Mouse (Mus musculus) neural tube, embryonic 15.5 days (tissue): Measurements from ENCODE around the gene Lima1. TPM values are rescaled to one million over a fixed set of nuclear protein-coding genes. Genes with fewer than 3 reads are reported as not detected.

Source experiments
- ATAC-seq: fragments of 200-750 bp; cut with Nextera tagmentation; 2 replicates; pipeline ENCODE4 v1.8.0; 2017; ENCODE audit warnings: mild to moderate bottlenecking, moderate TSS enrichment, moderate library complexity; ENCODE audit not compliant: low FRiP score
- H3K27ac ChIP-seq: fragments of 300-500 bp; sonication (generic); replicated peaks from 2 replicates; pipeline ENCODE4 v1.5.1; 2015; ENCODE audit warnings: mild to moderate bottlenecking, inconsistent platforms
- H3K27me3 ChIP-seq: fragments of 300-500 bp; sonication (generic); replicated peaks from 2 replicates; pipeline ENCODE4 v1.6.1; 2015; ENCODE audit warnings: inconsistent platforms
- H3K36me3 ChIP-seq: fragments of 300-500 bp; sonication (generic); 2 replicates; pipeline ENCODE4 v1.6.1; 2015; ENCODE audit warnings: inconsistent platforms
- H3K4me1 ChIP-seq: fragments of 300-500 bp; sonication (generic); 2 replicates; pipeline ENCODE4 v1.6.1; 2015; ENCODE audit warnings: inconsistent platforms
- H3K4me2 ChIP-seq: fragments of 300-500 bp; sonication (generic); 2 replicates; pipeline ENCODE4 v1.6.1; 2015; ENCODE audit warnings: inconsistent platforms, mild to moderate bottlenecking, moderate library complexity
- H3K4me3 ChIP-seq: fragments of 300-500 bp; sonication (generic); replicated peaks from 2 replicates; pipeline ENCODE4 v1.5.1; 2015; ENCODE audit warnings: mild to moderate bottlenecking, inconsistent platforms
- H3K9ac ChIP-seq: fragments of 300-500 bp; sonication (generic); replicated peaks from 2 replicates; pipeline ENCODE4 v1.6.1; 2015; ENCODE audit warnings: mild to moderate bottlenecking, inconsistent platforms
- H3K9me3 ChIP-seq: fragments of 300-500 bp; sonication (generic); replicated peaks from 2 replicates; pipeline ENCODE4 v1.6.1; 2016; ENCODE audit warnings: inconsistent platforms
- WGBS: fragments of 180-500 bp; shearing (Covaris S2); methylation state at CpG from one replicate; pipeline ENCODE4 v1.1.7; 2015; ENCODE audit warnings: mixed read lengths; 5-methylcytosine and 5-hydroxymethylcytosine counted together
- polyA plus RNA-seq: library from polyadenylated mRNA; unstranded; fragments of >200 nt; fragmentation: Nextera tagmentation; extraction: Ambion mirVana; gene quantifications from 2 replicates; pipeline ENCODE4 v1.2.1, GENCODE M21; 2015

The Lima1 gene
- polyA plus RNA-seq, 1 experiment from 2014 or later: 15.6 TPM

- Histone ChIP-seq H3K4me2 (no peak overlapping the region), H3K4me1 (peaks cover 8% of the 10 kb centered on the region; the same call in 1 of the 2 replicates), H3K4me3 (no peak overlapping the region), H3K27me3 (no peaks in the 10 kb centered on the region), H3K9ac (no peak overlapping the region), H3K36me3 (no peaks in the 10 kb centered on the region), H3K27ac (no peak overlapping the region), H3K9me3 (no peaks in the 10 kb centered on the region)
- WGBS: 52% methylated on average over 5 of the region's 5 CpGs
- no peak for ATAC-seq
Measured at GRCm38 (mm10) chr15:99865942-99866341, 9.3 kb downstream of the Lima1 start.

GRCm38 (mm10) chr15:99865494-99865941 lies 9.7 kb downstream of the Lima1 start:
- H3K4me3 ChIP-seq: no peak overlapping the region
- H3K4me2 ChIP-seq: no peak overlapping the region
- no peak overlapping the region for H3K9ac ChIP-seq
- no peaks in the 10 kb centered on the region for H3K36me3 ChIP-seq
- no peaks in the 10 kb centered on the region for H3K27me3 ChIP-seq
- WGBS: 90% methylated on average over 20 of the region's 20 CpGs
- ATAC-seq: no peak
- H3K27ac ChIP-seq: no peak overlapping the region
- no peaks in the 10 kb centered on the region for H3K9me3 ChIP-seq
- H3K4me1 ChIP-seq: peaks cover 9% of the 10 kb centered on the region; the same call in 1 of the 2 replicates

GRCm38 (mm10) chr15:99865046-99865445 lies 10.2 kb downstream of the Lima1 start:
- 82% methylated on average over 7 of the region's 7 CpGs for WGBS
- Histone ChIP-seq H3K4me3 (no peak overlapping the region), H3K4me2 (no peak overlapping the region), H3K4me1 (peaks cover 13% of the 10 kb centered on the region), H3K27ac (no peak overlapping the region), H3K36me3 (no peaks in the 10 kb centered on the region), H3K27me3 (no peaks in the 10 kb centered on the region), H3K9ac (no peak overlapping the region), H3K9me3 (no peaks in the 10 kb centered on the region)
- no peak for ATAC-seq

- peaks cover 18% of the 10 kb centered on the region for H3K4me1 ChIP-seq
- WGBS: 94% methylated on average over 8 of the region's 8 CpGs
Measured at GRCm38 (mm10) chr15:99863786-99864185, 11.5 kb downstream of the Lima1 start.

GRCm38 (mm10) chr15:99863358-99863757 lies 11.9 kb downstream of the Lima1 start:
- H3K27me3 ChIP-seq: no peaks in the 10 kb centered on the region
- no peak for ATAC-seq
- no peaks in the 10 kb centered on the region for H3K36me3 ChIP-seq
- H3K4me2 ChIP-seq: no peak overlapping the region
- H3K9ac ChIP-seq: no peak overlapping the region
- H3K27ac ChIP-seq: no peak overlapping the region
- 98% methylated on average over 6 of the region's 6 CpGs for WGBS
- H3K9me3 ChIP-seq: no peaks in the 10 kb centered on the region
- H3K4me1 ChIP-seq: peaks cover 18% of the 10 kb centered on the region
- H3K4me3 ChIP-seq: no peak overlapping the region

More at GRCm38 (mm10) chr15:99863786-99864185, 11.5 kb downstream of the Lima1 start:
- H3K9ac ChIP-seq: no peak overlapping the region
- H3K4me3 ChIP-seq: no peak overlapping the region
- H3K9me3 ChIP-seq: no peaks in the 10 kb centered on the region
- H3K27me3 ChIP-seq: no peaks in the 10 kb centered on the region
- no peak overlapping the region for H3K27ac ChIP-seq
- no peak overlapping the region for H3K4me2 ChIP-seq
- no peaks in the 10 kb centered on the region for H3K36me3 ChIP-seq
- ATAC-seq: no peak

GRCm38 (mm10) chr15:99862473-99862872 lies 12.8 kb downstream of the Lima1 start:
- H3K27ac ChIP-seq: no peak overlapping the region
- H3K27me3 ChIP-seq: no peaks in the 10 kb centered on the region
- H3K9ac ChIP-seq: no peak overlapping the region
- 36% methylated on average over 11 of the region's 11 CpGs for WGBS
- peaks cover 18% of the 10 kb centered on the region for H3K4me1 ChIP-seq
- no peak overlapping the region for H3K4me3 ChIP-seq
- H3K4me2 ChIP-seq: no peak overlapping the region
- H3K36me3 ChIP-seq: no peaks in the 10 kb centered on the region
- no peaks in the 10 kb centered on the region for H3K9me3 ChIP-seq
- ATAC-seq: no peak

GRCm38 (mm10) chr15:99861955-99862354 lies 13.3 kb downstream of the Lima1 start:
- no peak overlapping the region for H3K4me3 ChIP-seq
- H3K4me1 ChIP-seq: peaks cover 18% of the 10 kb centered on the region
- no peaks in the 10 kb centered on the region for H3K27me3 ChIP-seq
- no peak overlapping the region for H3K9ac ChIP-seq
- H3K27ac ChIP-seq: 0 out of 2 replicates have a peak overlapping the region, but pooled peaks have one; percentile 18
- H3K36me3 ChIP-seq: no peaks in the 10 kb centered on the region
- WGBS: 41% methylated on average over 11 of the region's 11 CpGs
- no peaks in the 10 kb centered on the region for H3K9me3 ChIP-seq
- ATAC-seq: no peak
- H3K4me2 ChIP-seq: no peak overlapping the region

GRCm38 (mm10) chr15:99861536-99861935 lies 13.7 kb downstream of the Lima1 start:
- no peak overlapping the region for H3K4me3 ChIP-seq
- no peaks in the 10 kb centered on the region for H3K36me3 ChIP-seq
- H3K27me3 ChIP-seq: no peaks in the 10 kb centered on the region
- no peak overlapping the region for H3K4me2 ChIP-seq
- peaks cover 18% of the 10 kb centered on the region for H3K4me1 ChIP-seq
- no peak overlapping the region for H3K9ac ChIP-seq
- 0 out of 2 replicates have a peak overlapping the region, but pooled peaks have one; percentile 18 for H3K27ac ChIP-seq
- no peaks in the 10 kb centered on the region for H3K9me3 ChIP-seq
- 80% methylated on average over 6 of the region's 6 CpGs for WGBS
- no peak for ATAC-seq

GRCm38 (mm10) chr15:99859644-99860392 lies 15.4 kb downstream of the Lima1 start:
- no peaks in the 10 kb centered on the region for H3K36me3 ChIP-seq
- no peak overlapping the region for H3K4me2 ChIP-seq
- peaks cover 18% of the 10 kb centered on the region for H3K4me1 ChIP-seq
- H3K27ac ChIP-seq: no peak overlapping the region; the same call in 1 of the 2 replicates
- H3K9me3 ChIP-seq: no peaks in the 10 kb centered on the region
- no peaks in the 10 kb centered on the region for H3K27me3 ChIP-seq
- no peak overlapping the region for H3K9ac ChIP-seq
- whole genome bisulfite sequencing: 23% methylated on average over 9 of the region's 9 CpGs
- no peak for ATAC-seq
- H3K4me3 ChIP-seq: no peak overlapping the region

GRCm38 (mm10) chr15:99857479-99857878 lies 17.8 kb downstream of the Lima1 start:
- Histone ChIP-seq H3K27me3 (no peaks in the 10 kb centered on the region), H3K36me3 (no peaks in the 10 kb centered on the region), H3K4me1 (peaks cover 14% of the 10 kb centered on the region), H3K27ac (no peak overlapping the region), H3K9ac (no peak overlapping the region), H3K4me2 (no peak overlapping the region), H3K9me3 (no peaks in the 10 kb centered on the region), H3K4me3 (no peak overlapping the region)
- 69% methylated on average over 8 of the region's 8 CpGs for WGBS
- no peak for ATAC-seq

- WGBS: 62% methylated on average over 3 of the region's 3 CpGs
- no peak for ATAC-seq
- H3K27me3 ChIP-seq: no peaks in the 10 kb centered on the region
Measured at GRCm38 (mm10) chr15:99855119-99855518, 20.1 kb downstream of the Lima1 start.

GRCm38 (mm10) chr15:99852606-99853237 lies 22.5 kb downstream of the Lima1 start:
- no peak for ATAC-seq
- Histone ChIP-seq H3K27ac (no peak overlapping the region), H3K27me3 (no peaks in the 10 kb centered on the region), H3K4me1 (peaks cover 3% of the 10 kb centered on the region; the same call in 1 of the 2 replicates), H3K9ac (no peak overlapping the region), H3K4me2 (no peak overlapping the region), H3K4me3 (no peak overlapping the region), H3K9me3 (no peaks in the 10 kb centered on the region), H3K36me3 (no peaks in the 10 kb centered on the region)
- 98% methylated on average over 2 of the region's 2 CpGs for WGBS

More at GRCm38 (mm10) chr15:99855119-99855518, 20.1 kb downstream of the Lima1 start:
- no peaks in the 10 kb centered on the region for H3K36me3 ChIP-seq
- H3K9ac ChIP-seq: no peak overlapping the region
- H3K4me1 ChIP-seq: peaks cover 5% of the 10 kb centered on the region
- no peak overlapping the region for H3K4me3 ChIP-seq
- no peaks in the 10 kb centered on the region for H3K9me3 ChIP-seq
- H3K4me2 ChIP-seq: no peak overlapping the region
- H3K27ac ChIP-seq: no peak overlapping the region
